Mouse (Mus musculus) CD4-positive helper T cell, adult 2 months (primary cell): ENCODE measurements around the gene Ptprb.

Experiments used
- DNase-seq: peaks from one replicate; pipeline ENCODE4 v3.0.0-alpha.2; 2012; ENCODE audit warnings: low read depth, missing footprints, low spot score

The Ptprb gene

GRCm38 (mm10) chr10:116275280-116275679, at the start of gene Ptprb:
Gene Ptprb (plus strand): TSS chr10:116275523.
- no peak for DNase-seq

GRCm38 (mm10) chr10:116235299-116235698, 40.0 kb upstream of the Ptprb start:
- DNase-seq: no peak

- no peak for DNase-seq
Observed at GRCm38 (mm10) chr10:116242200-116242599, 33.1 kb upstream of the Ptprb start.

- DNase-seq: no peak
Observed at GRCm38 (mm10) chr10:116243373-116243772, 31.9 kb upstream of the Ptprb start.

- DNase-seq: no peak
Observed at GRCm38 (mm10) chr10:116245632-116246031, 29.7 kb upstream of the Ptprb start.

GRCm38 (mm10) chr10:116252668-116253067, 22.7 kb upstream of the Ptprb start:
- DNase-seq: no peak

- no peak for DNase-seq
Observed at GRCm38 (mm10) chr10:116253972-116254371, 21.4 kb upstream of the Ptprb start.

- DNase-seq: no peak
Observed at GRCm38 (mm10) chr10:116259298-116259697, 16.0 kb upstream of the Ptprb start.

- no peak for DNase-seq
Observed at GRCm38 (mm10) chr10:116260658-116261433, 14.5 kb upstream of the Ptprb start.

- no peak for DNase-seq
Observed at GRCm38 (mm10) chr10:116261559-116261958, 13.8 kb upstream of the Ptprb start.

GRCm38 (mm10) chr10:116264521-116264920, 10.8 kb upstream of the Ptprb start:
- DNase-seq: no peak

GRCm38 (mm10) chr10:116266561-116267433, 8.5 kb upstream of the Ptprb start:
- DNase-seq: no peak

- no peak for DNase-seq
Observed at GRCm38 (mm10) chr10:116267434-116267822, 7.9 kb upstream of the Ptprb start.

- DNase-seq: no peak
Observed at GRCm38 (mm10) chr10:116268343-116268742, 7.0 kb upstream of the Ptprb start.

GRCm38 (mm10) chr10:116270646-116271469, 4.5 kb upstream of the Ptprb start:
- no peak for DNase-seq

- no peak for DNase-seq
Observed at GRCm38 (mm10) chr10:116271470-116271915, 3.8 kb upstream of the Ptprb start.

- no peak for DNase-seq
Observed at GRCm38 (mm10) chr10:116272156-116272555, 3.2 kb upstream of the Ptprb start.

- DNase-seq: no peak
Observed at GRCm38 (mm10) chr10:116286697-116287344, 11.5 kb downstream of the Ptprb start.

GRCm38 (mm10) chr10:116288130-116288529, 12.8 kb downstream of the Ptprb start:
- DNase-seq: no peak

GRCm38 (mm10) chr10:116290483-116290882, 15.2 kb downstream of the Ptprb start:
- DNase-seq: no peak

- DNase-seq: no peak
Observed at GRCm38 (mm10) chr10:116291153-116291755, 15.9 kb downstream of the Ptprb start.
